ENCODE assay signal across 8 mouse cellular contexts in the genomic region with DNA sequence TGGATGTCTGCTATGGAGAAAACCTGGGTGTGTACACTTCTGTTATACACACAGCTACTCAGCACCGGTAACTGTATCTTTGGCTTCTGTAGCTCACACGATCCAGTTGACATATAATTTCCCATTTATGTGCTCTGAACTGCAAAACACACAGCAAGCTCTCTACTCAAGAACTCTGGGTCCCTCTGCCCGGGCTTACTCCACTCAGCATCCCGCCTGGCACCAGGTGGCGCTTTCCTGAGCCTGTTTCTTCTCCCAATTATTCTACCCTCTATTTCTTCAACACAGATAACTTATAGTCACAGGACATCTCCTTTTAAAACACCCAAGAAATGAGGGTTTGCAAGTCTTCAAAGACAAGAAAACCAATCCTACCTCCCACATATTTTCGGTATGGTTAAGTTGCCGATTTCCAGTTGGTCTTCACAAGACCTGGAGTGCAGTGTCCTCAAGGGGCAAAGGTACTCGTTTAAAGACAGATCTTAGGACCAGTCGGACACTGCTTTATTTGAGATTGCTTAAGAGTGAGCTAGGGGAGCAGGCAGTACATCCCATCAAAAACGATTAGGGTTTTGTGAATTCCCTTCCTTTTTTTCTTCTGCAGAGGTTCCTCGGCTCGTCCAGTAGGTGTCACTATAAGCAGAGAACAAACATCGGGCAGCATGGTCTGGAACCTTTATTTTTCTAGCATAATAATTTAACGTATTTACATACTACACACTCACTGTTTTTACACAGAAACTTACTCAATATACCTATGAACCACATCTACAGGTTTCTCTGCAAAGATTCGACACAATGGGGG. TPM values are rescaled to one million over a fixed set of nuclear protein-coding genes. Genes with fewer than 3 reads are reported as not detected.
DNase-seq lines count a peak whose midpoint lies in the region; ATAC-seq and TF ChIP-seq lines count a peak whose summit lies in the region.

No protein-coding gene starts in this region.

- ATAC-seq in cerebellum, adult (ENCODE audit: insufficient number of reproducible peaks, low FRiP score, low TSS enrichment) = peak; percentile 54; the same call in 1 of the 2 replicates
- ATAC-seq in liver, embryonic 14.5 days (ENCODE audit: insufficient read depth) = no peak
- no peak for ATAC-seq in liver, embryonic 11.5 days (replicated peaks; ENCODE audit: low FRiP score)
- ATAC-seq in embryonic facial prominence, embryonic 14.5 days (ENCODE audit: low read depth) = no peak
- no peak; the same call in 1 of the 2 replicates for ATAC-seq in limb, embryonic 14.5 days (ENCODE audit: low FRiP score, low read depth)

- no peak for DNase-seq in cerebellum, adult 8-10 months
- DNase-seq in liver, embryonic 14.5 days (ENCODE audit: low read depth in 3 of 3, low spot score in 3 of 3) = peak in 1 of 3 experiments; percentile 4
- no peak for DNase-seq in liver, embryonic 11.5 days (ENCODE audit: low spot score)
- peak; percentile 55 for DNase-seq in embryonic facial prominence, embryonic 14.5 days (ENCODE audit: low spot score)
- peak; percentile 64 for DNase-seq in limb, embryonic 14.5 days (ENCODE audit: low spot score)
- DNase-seq in adrenal gland, adult 18-20 months (ENCODE audit: low spot score in 2 of 2) = no peak
- DNase-seq in thymus, postnatal 10 days (ENCODE audit: low spot score in 2 of 2) = no peak

- H3K36me3 ChIP-seq in liver, embryonic 14.5 days (replicated peaks; ENCODE audit: control insufficient read depth, insufficient read depth, low read depth) = no peaks in the 10 kb centered on the region
- no peaks in the 10 kb centered on the region for H3K36me3 ChIP-seq in liver, embryonic 11.5 days (ENCODE audit: control insufficient read depth, insufficient read depth, low read length)
- H3K36me3 ChIP-seq in embryonic facial prominence, embryonic 14.5 days (ENCODE audit: control insufficient read depth, insufficient read depth, low read length) = peaks cover 26% of the 10 kb centered on the region
- H3K36me3 ChIP-seq in limb, embryonic 14.5 days (ENCODE audit: control insufficient read depth, insufficient read depth, low read length) = peaks cover 18% of the 10 kb centered on the region

- H3K9ac ChIP-seq in liver, embryonic 14.5 days (replicated peaks) = no peak overlapping the region
- no peak overlapping the region for H3K9ac ChIP-seq in liver, embryonic 11.5 days (ENCODE audit: low read depth, low read length)
- H3K9ac ChIP-seq in embryonic facial prominence, embryonic 14.5 days (ENCODE audit: low read depth, low read length) = no peak overlapping the region
- H3K9ac ChIP-seq in limb, embryonic 14.5 days (ENCODE audit: low read depth, low read length, severe bottlenecking) = no peak overlapping the region

- no peak for TF ChIP-seq EP300 in liver, embryonic 14.5 days (IDR thresholded peaks at IDR 0.05; ENCODE audit: low read depth)

- 0 out of 4 replicates have a peak, but pooled peaks cover 0 to 3% of the 10 kb centered on the region in 2 experiments for H3K4me1 ChIP-seq in liver, embryonic 14.5 days (replicated peaks; ENCODE audit: control insufficient read depth in 2 of 2, insufficient read depth in 2 of 2, low read length in 1 of 2)
- no peaks in the 10 kb centered on the region for H3K4me1 ChIP-seq in liver, embryonic 11.5 days (replicated peaks; ENCODE audit: control insufficient read depth, insufficient read depth, low read length)
- peaks cover 12% of the 10 kb centered on the region for H3K4me1 ChIP-seq in embryonic facial prominence, embryonic 14.5 days (ENCODE audit: control insufficient read depth, insufficient read depth, low read length)
- peaks cover 14% of the 10 kb centered on the region for H3K4me1 ChIP-seq in limb, embryonic 14.5 days (ENCODE audit: control insufficient read depth, insufficient read depth, low read length)

- 33% methylated on average over 15 of the region's 15 CpGs for WGBS in liver, embryonic 14.5 days (ENCODE audit: insufficient replicate concordance)
- 42% methylated on average over 15 of the region's 15 CpGs for WGBS in liver, embryonic 11.5 days
- WGBS in embryonic facial prominence, embryonic 14.5 days = 46% methylated on average over 15 of the region's 15 CpGs
- 47% methylated on average over 15 of the region's 15 CpGs for WGBS in limb, embryonic 14.5 days

- H3K9me3 ChIP-seq in liver, embryonic 14.5 days (ENCODE audit: control insufficient read depth, low read length) = no peaks in the 10 kb centered on the region
- no peaks in the 10 kb centered on the region for H3K9me3 ChIP-seq in liver, embryonic 11.5 days (ENCODE audit: control insufficient read depth, low read length)
- H3K9me3 ChIP-seq in embryonic facial prominence, embryonic 14.5 days (ENCODE audit: control insufficient read depth, low read length) = no peaks in the 10 kb centered on the region
- H3K9me3 ChIP-seq in limb, embryonic 14.5 days (ENCODE audit: control insufficient read depth, low read length) = 0 out of 2 replicates have a peak, but pooled peaks cover 6% of the 10 kb centered on the region

- H3K4me3 ChIP-seq in liver, embryonic 14.5 days (ENCODE audit: insufficient read depth in 1 of 2, low read depth in 2 of 2, low read length in 2 of 2) = no peak overlapping the region
- no peak overlapping the region for H3K4me3 ChIP-seq in liver, embryonic 11.5 days (ENCODE audit: low read depth, low read length)
- H3K4me3 ChIP-seq in embryonic facial prominence, embryonic 14.5 days (ENCODE audit: low read depth, low read length) = no peak overlapping the region
- H3K4me3 ChIP-seq in limb, embryonic 14.5 days (replicated peaks; ENCODE audit: low read length) = no peak overlapping the region

- no peak for TF ChIP-seq POLR2A in limb, embryonic 14.5 days (IDR thresholded peaks at IDR 0.05; ENCODE audit: borderline replicate concordance, extremely low read depth, insufficient read depth, insufficient read length)

- no peaks in the 10 kb centered on the region for H3K27me3 ChIP-seq in liver, embryonic 14.5 days (ENCODE audit: control insufficient read depth, insufficient read depth, low read length)
- H3K27me3 ChIP-seq in liver, embryonic 11.5 days (replicated peaks; ENCODE audit: control insufficient read depth, insufficient read depth, low read length) = no peaks in the 10 kb centered on the region
- H3K27me3 ChIP-seq in embryonic facial prominence, embryonic 14.5 days (replicated peaks; ENCODE audit: control insufficient read depth, insufficient read depth, low read length) = no peaks in the 10 kb centered on the region
- no peaks in the 10 kb centered on the region for H3K27me3 ChIP-seq in limb, embryonic 14.5 days (ENCODE audit: control insufficient read depth, insufficient read depth, low read length)

- peak; percentile 50; the same call in 1 of the 2 replicates for TF ChIP-seq CTCF in liver, embryonic 14.5 days (IDR thresholded peaks at IDR 0.05; ENCODE audit: low read depth)

- no peak overlapping the region for H3K4me2 ChIP-seq in liver, embryonic 14.5 days (ENCODE audit: low read depth)
- no peak overlapping the region for H3K4me2 ChIP-seq in liver, embryonic 11.5 days
- H3K4me2 ChIP-seq in embryonic facial prominence, embryonic 14.5 days (ENCODE audit: low read depth, low read length) = no peak overlapping the region
- H3K4me2 ChIP-seq in limb, embryonic 14.5 days (replicated peaks; ENCODE audit: low read depth, low read length, severe bottlenecking) = no peak overlapping the region

- no peak overlapping the region for H3K27ac ChIP-seq in liver, embryonic 14.5 days
- no peak overlapping the region for H3K27ac ChIP-seq in liver, embryonic 11.5 days (ENCODE audit: low read depth, low read length)
- H3K27ac ChIP-seq in embryonic facial prominence, embryonic 14.5 days (replicated peaks; ENCODE audit: low read depth, low read length) = no peak overlapping the region
- no peak overlapping the region for H3K27ac ChIP-seq in limb, embryonic 14.5 days (replicated peaks; ENCODE audit: low read depth, low read length)

RNA-seq across cellular contexts. Expression of a gene that starts 26.6 kb away (rescaled TPM):
- 0.54 and 0.71 TPM in 2 replicates for polyA plus RNA-seq in liver, embryonic 14.5 days (2012; rRNA removed)
- polyA plus RNA-seq in liver, embryonic 14.5 days (2014; fragmentation: Nextera tagmentation; extraction: Ambion mirVana) = 0.47 and 0.74 TPM in 2 replicates
- 3.6 and 5.1 TPM in 2 replicates for polyA plus RNA-seq in liver, embryonic 11.5 days (2014; fragmentation: Nextera tagmentation; extraction: Ambion mirVana)
- polyA plus RNA-seq in embryonic facial prominence, embryonic 14.5 days (2014; fragmentation: Nextera tagmentation; extraction: Ambion mirVana) = 38.5 and 45.2 TPM in 2 replicates
- polyA plus RNA-seq in limb, embryonic 14.5 days (2012; rRNA removed) = 52.0 and 71.0 TPM in 2 replicates
- 35.3 and 37.7 TPM in 2 replicates for polyA plus RNA-seq in limb, embryonic 14.5 days (2014; fragmentation: Nextera tagmentation; extraction: Ambion mirVana)
- 10 to 100 TPM; 14.5 to 14.6 TPM for total RNA-seq in adrenal gland, adult 18-20 months (2021)

Comparison
In these comparisons a context has a peak if more than half of its experiments do, and no peak if none do; other contexts are left out.
1. DNase-seq: peak in embryonic facial prominence, embryonic 14.5 days (single experiment) and limb, embryonic 14.5 days (single experiment); none in cerebellum, adult 8-10 months (single experiment), liver, embryonic 11.5 days (single experiment), adrenal gland, adult 18-20 months (0 of 2) and thymus, postnatal 10 days (0 of 2).